Mouse (Mus musculus): Measurements from ENCODE around the gene Triap1. TPM values are rescaled to one million over a fixed set of nuclear protein-coding genes. Genes with fewer than 3 reads are reported as not detected.

Gene Triap1
- total and polyA plus RNA-seq, 3 experiments = 59.2 to 63.2 TPM; not detected in 1

GRCm38 (mm10) chr5:115355070-115355469 lies 14.0 kb downstream of the Triap1 start:
- DNase-seq (ENCODE audit: low read depth, low spot score) = no peak
- H3K4me3 ChIP-seq (ENCODE audit: control insufficient read depth in 1 of 2, insufficient read depth in 1 of 2, low read depth in 2 of 2, low read length in 2 of 2) = no peak overlapping the region
- no peaks in the 10 kb centered on the region for H3K9me3 ChIP-seq (replicated peaks; ENCODE audit: insufficient read depth, low read length)
- H3K36me3 ChIP-seq (ENCODE audit: control insufficient read depth in 1 of 2, insufficient read depth in 2 of 2, low read length in 2 of 2) = peaks cover 0 to 5% of the 10 kb centered on the region in 2 experiments; a peak in 2 of 4 replicates
- H3K27me3 ChIP-seq (ENCODE audit: control insufficient read depth in 1 of 2, insufficient read depth in 2 of 2, low read length in 2 of 2) = no peaks in the 10 kb centered on the region
- peaks cover 2 to 6% of the 10 kb centered on the region in 2 experiments; a peak in 3 of 4 replicates for H3K4me1 ChIP-seq (ENCODE audit: control insufficient read depth in 1 of 2, insufficient read depth in 2 of 2, low read length in 2 of 2)
- TF ChIP-seq MAFK (IDR thresholded peaks at IDR 0.05; ENCODE audit: borderline replicate concordance, low read depth, low read length) (no peak), SIN3A (IDR thresholded peaks at IDR 0.05; ENCODE audit: low read length) (no peak), SMC3 (IDR thresholded peaks at IDR 0.05; ENCODE audit: low read depth, low read length) (no peak), USF1 (IDR thresholded peaks at IDR 0.05; ENCODE audit: low read depth, low read length) (no peak), POLR2A (IDR thresholded peaks at IDR 0.05; ENCODE audit: control insufficient read depth in 1 of 2, insufficient read depth in 1 of 2, low read depth in 1 of 2, low read length in 2 of 2, poor library complexity in 1 of 2) (no peak), ETS1 (IDR thresholded peaks at IDR 0.05; ENCODE audit: low read depth, low read length) (no peak), ZKSCAN1 (IDR thresholded peaks at IDR 0.05; ENCODE audit: low read depth, low read length) (no peak), CHD2 (IDR thresholded peaks at IDR 0.05; ENCODE audit: low read length) (no peak), RAD21 (IDR thresholded peaks at IDR 0.05; ENCODE audit: low read depth, low read length) (no peak), BHLHE40 (IDR thresholded peaks at IDR 0.05; ENCODE audit: borderline replicate concordance, low read depth, low read length) (no peak), GATA1 (IDR thresholded peaks at IDR 0.05; ENCODE audit: low read depth, low read length) (no peak), CHD1 (IDR thresholded peaks at IDR 0.05; ENCODE audit: low read depth, low read length) (no peak), GABPA (IDR thresholded peaks at IDR 0.05; ENCODE audit: low read depth, low read length) (no peak)
- H3K9ac ChIP-seq (ENCODE audit: control insufficient read depth, low read depth, low read length, poor library complexity, severe bottlenecking) = no peak overlapping the region
- H3K27ac ChIP-seq (ENCODE audit: control insufficient read depth, low read depth, low read length) = no peak overlapping the region
- peaks cover 2% of the 10 kb centered on the region; the same call in 1 of the 2 replicates for H3K79me2 ChIP-seq (ENCODE audit: control insufficient read depth, insufficient read depth, low read length, poor library complexity)

- peak overlapping the region; percentile 52 to 74 for H3K4me3 ChIP-seq (ENCODE audit: control insufficient read depth in 1 of 2, insufficient read depth in 1 of 2, low read depth in 2 of 2, low read length in 2 of 2)
- peak; percentile 90 for DNase-seq (ENCODE audit: low read depth, low spot score)
- H3K36me3 ChIP-seq (ENCODE audit: control insufficient read depth in 1 of 2, insufficient read depth in 2 of 2, low read length in 2 of 2) = peaks cover 0 to 5% of the 10 kb centered on the region in 2 experiments; a peak in 2 of 4 replicates
- peak overlapping the region; percentile 63 for H3K9ac ChIP-seq (ENCODE audit: control insufficient read depth, low read depth, low read length, poor library complexity, severe bottlenecking)
- peaks cover 2% of the 10 kb centered on the region; the same call in 1 of the 2 replicates for H3K79me2 ChIP-seq (ENCODE audit: control insufficient read depth, insufficient read depth, low read length, poor library complexity)
- peaks cover 2 to 7% of the 10 kb centered on the region in 2 experiments; a peak in 3 of 4 replicates for H3K4me1 ChIP-seq (ENCODE audit: control insufficient read depth in 1 of 2, insufficient read depth in 2 of 2, low read length in 2 of 2)
- peak overlapping the region; percentile 21 for H3K27ac ChIP-seq (ENCODE audit: control insufficient read depth, low read depth, low read length)
- no peaks in the 10 kb centered on the region for H3K9me3 ChIP-seq (replicated peaks; ENCODE audit: insufficient read depth, low read length)
- H3K27me3 ChIP-seq (ENCODE audit: control insufficient read depth in 1 of 2, insufficient read depth in 2 of 2, low read length in 2 of 2) = no peaks in the 10 kb centered on the region
- TF ChIP-seq ZMIZ1 (IDR thresholded peaks at IDR 0.05; ENCODE audit: low read depth, low read length) = no peak
- TF ChIP-seq TAL1 (IDR thresholded peaks at IDR 0.05; ENCODE audit: low read length) = no peak
- TF ChIP-seq BHLHE40 (IDR thresholded peaks at IDR 0.05; ENCODE audit: borderline replicate concordance, low read depth, low read length) = peak; percentile 1; the same call in 1 of the 2 replicates
- peak; percentile 80 for TF ChIP-seq SMC3 (IDR thresholded peaks at IDR 0.05; ENCODE audit: low read depth, low read length)
- TF ChIP-seq SIN3A (IDR thresholded peaks at IDR 0.05; ENCODE audit: low read length) = peak; percentile 56; the same call in 1 of the 2 replicates
- no peak; the same call in 1 of the 2 replicates for TF ChIP-seq KAT2A (conservative IDR thresholded peaks at IDR 0.05; ENCODE audit: low read depth, low read length)
- TF ChIP-seq MAX (IDR thresholded peaks at IDR 0.05; ENCODE audit: low read length) = no peak; the same call in none of the 2 replicates
- TF ChIP-seq NRF1 (IDR thresholded peaks at IDR 0.05; ENCODE audit: insufficient read depth, low read depth, low read length, poor library complexity, severe bottlenecking) = no peak
- peak in 1 of 2 experiments; percentile 40; a peak in 1 of 4 replicates for TF ChIP-seq POLR2A (IDR thresholded peaks at IDR 0.05; ENCODE audit: control insufficient read depth in 1 of 2, insufficient read depth in 1 of 2, low read depth in 1 of 2, low read length in 2 of 2, poor library complexity in 1 of 2)
- no peak for TF ChIP-seq TBP (IDR thresholded peaks at IDR 0.05; ENCODE audit: low read depth, low read length)
- peak; percentile 52; the same call in 1 of the 2 replicates for TF ChIP-seq ELF1 (IDR thresholded peaks at IDR 0.05; ENCODE audit: low read depth, low read length)
- peak; percentile 71 for TF ChIP-seq RAD21 (IDR thresholded peaks at IDR 0.05; ENCODE audit: low read depth, low read length)
- peak; percentile 39; the same call in 1 of the 2 replicates for TF ChIP-seq NELFE (IDR thresholded peaks at IDR 0.05; ENCODE audit: low read depth, low read length)
- TF ChIP-seq ZNF384 (IDR thresholded peaks at IDR 0.05; ENCODE audit: low read depth, low read length) = no peak
- no peak for TF ChIP-seq E2F4 (IDR thresholded peaks at IDR 0.05; ENCODE audit: borderline replicate concordance, low read depth, low read length)
- TF ChIP-seq TCF12 (IDR thresholded peaks at IDR 0.05; ENCODE audit: low read depth, low read length) = 0 out of 2 replicates have a peak, but pooled peaks have one; percentile 33
- TF ChIP-seq USF2 (IDR thresholded peaks at IDR 0.05; ENCODE audit: borderline replicate concordance in 1 of 2, insufficient read depth in 1 of 2, low read depth in 1 of 2, low read length in 2 of 2) = no peak
- no peak for TF ChIP-seq GATA1 (IDR thresholded peaks at IDR 0.05; ENCODE audit: low read depth, low read length)
- peak in 1 of 2 experiments; percentile 16; a peak in 1 of 4 replicates for TF ChIP-seq EP300 (IDR thresholded peaks at IDR 0.05; ENCODE audit: low read depth in 1 of 2, low read length in 2 of 2)
- TF ChIP-seq MAZ (IDR thresholded peaks at IDR 0.05; ENCODE audit: low read depth, low read length) = no peak; the same call in 1 of the 2 replicates
- TF ChIP-seq GABPA (IDR thresholded peaks at IDR 0.05; ENCODE audit: low read depth, low read length) = no peak
- TF ChIP-seq MYC (IDR thresholded peaks at IDR 0.05; ENCODE audit: low read depth, low read length) = peak; percentile 65
- TF ChIP-seq ZC3H11A (IDR thresholded peaks at IDR 0.05; ENCODE audit: low read depth, low read length) = peak; percentile 58
- TF ChIP-seq CHD1 (IDR thresholded peaks at IDR 0.05; ENCODE audit: low read depth, low read length) = no peak
Measured at GRCm38 (mm10) chr5:115358872-115359271, 17.8 kb downstream of the Triap1 start.
